Mouse (Mus musculus) liver, embryonic 16.5 days (tissue): ENCODE results near the gene Ankrd23. TPM values are rescaled to one million over a fixed set of nuclear protein-coding genes. Genes with fewer than 3 reads are reported as not detected.

Experiments
- ATAC-seq: fragments of 200-750 bp; cut with Nextera tagmentation; 2 replicates; pipeline ENCODE4 v1.8.0; 2017; ENCODE audit warnings: low read depth, mild to moderate bottlenecking, moderate number of reproducible peaks, moderate library complexity
- H3K27ac ChIP-seq: fragments of 300-500 bp; sonication (generic); 2 replicates; pipeline ENCODE4 v1.5.1; 2014; ENCODE audit warnings: mild to moderate bottlenecking, low read length
- H3K27me3 ChIP-seq: fragments of 300-500 bp; sonication (generic); 2 replicates; pipeline ENCODE4 v1.6.1; 2014; ENCODE audit warnings: low read depth, low read length, mixed read lengths; ENCODE audit not compliant: control insufficient read depth, insufficient read depth
- H3K36me3 ChIP-seq: fragments of 300-500 bp; sonication (generic); 2 replicates; pipeline ENCODE4 v1.6.1; 2014; ENCODE audit warnings: mild to moderate bottlenecking; ENCODE audit not compliant: control insufficient read depth, insufficient read depth
- H3K4me1 ChIP-seq: fragments of 300-500 bp; sonication (generic); 2 replicates; pipeline ENCODE4 v1.6.1; 2014; ENCODE audit warnings: low read depth, low read length, mixed read lengths; ENCODE audit not compliant: control insufficient read depth
- H3K4me2 ChIP-seq: fragments of 300-500 bp; sonication (generic); 2 replicates; pipeline ENCODE4 v1.6.1; 2014; ENCODE audit warnings: low read depth, low read length, mixed read lengths
- H3K4me3 ChIP-seq: fragments of 300-500 bp; sonication (generic); 2 replicates; pipeline ENCODE4 v1.5.1; 2014; ENCODE audit warnings: low read depth, mild to moderate bottlenecking, low read length
- H3K9ac ChIP-seq: fragments of 300-500 bp; sonication (generic); 2 replicates; pipeline ENCODE4 v1.6.1; 2014; ENCODE audit warnings: low read depth, low read length
- H3K9me3 ChIP-seq: fragments of 300-500 bp; sonication (generic); replicated peaks from 2 replicates; pipeline ENCODE4 v1.6.1; 2016; ENCODE audit warnings: low read length; ENCODE audit not compliant: control insufficient read depth
- WGBS: fragments of 180-500 bp; shearing (Covaris S2); extraction: QIAGEN DNeasy Blood & Tissue Kit; methylation state at CpG from one replicate; pipeline ENCODE4 v1.1.7; 2014; ENCODE audit not compliant: insufficient replicate concordance; 5-methylcytosine and 5-hydroxymethylcytosine counted together
- polyA plus RNA-seq: library from polyadenylated mRNA; unstranded; fragments of >200 nt; fragmentation: Nextera tagmentation; extraction: Ambion mirVana; gene quantifications from 2 replicates; pipeline ENCODE4 v1.2.1, GENCODE M21; 2015

Ankrd23 gene
- polyA plus RNA-seq, 1 experiment from 2014 or later: 4.3 TPM

DNA sequence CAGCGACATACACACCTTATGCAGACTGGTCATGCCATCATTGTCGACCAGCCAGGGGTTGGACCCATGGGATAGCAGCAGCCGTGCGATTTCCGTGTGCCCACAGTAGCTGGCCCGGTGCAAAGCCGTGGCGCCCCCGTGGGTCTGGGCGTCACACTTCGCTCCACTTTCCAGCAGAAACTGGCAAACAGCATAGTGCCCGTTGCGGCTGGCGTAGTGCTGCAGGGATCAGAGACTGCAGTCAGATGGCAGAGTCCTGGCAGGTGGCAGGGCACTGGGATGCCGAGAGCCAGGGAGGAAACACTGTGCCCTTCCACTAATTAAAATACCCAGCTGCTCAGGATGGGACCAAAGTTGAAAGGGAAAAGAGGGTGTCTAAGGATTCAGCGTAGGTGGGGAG is 5.2 kb upstream of the Ankrd23 start:
- WGBS: 81% methylated on average over 16 of the region's 16 CpGs
- H3K4me1 ChIP-seq: peaks cover 11% of the 10 kb centered on the region
- H3K4me3 ChIP-seq: no peak overlapping the region
- no peaks in the 10 kb centered on the region for H3K27me3 ChIP-seq
- H3K27ac ChIP-seq: no peak overlapping the region
- ATAC-seq: no peak
- no peak overlapping the region for H3K9ac ChIP-seq
- H3K9me3 ChIP-seq: no peaks in the 10 kb centered on the region
- H3K4me2 ChIP-seq: no peak overlapping the region
- H3K36me3 ChIP-seq: peaks cover 9% of the 10 kb centered on the region; the same call in 1 of the 2 replicates

DNA sequence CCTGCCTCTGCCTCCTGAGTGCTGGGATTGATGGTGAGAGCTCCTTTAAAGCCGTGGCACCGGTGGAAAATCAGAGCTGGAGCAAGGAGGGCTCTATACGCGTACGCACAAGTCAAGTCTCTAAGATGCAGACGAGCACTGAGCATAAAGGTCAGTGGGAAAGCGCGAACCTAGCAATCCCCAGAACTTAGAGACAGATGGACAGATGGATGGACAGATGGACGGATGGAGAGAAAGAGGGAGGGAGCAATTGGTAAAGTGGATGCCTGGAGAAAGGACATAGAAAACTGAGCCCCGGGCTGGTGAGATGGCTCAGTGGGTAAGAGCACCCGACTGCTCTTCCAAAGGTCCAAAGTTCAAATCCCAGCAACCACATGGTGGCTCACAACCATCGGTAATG is 4.1 kb upstream of the Ankrd23 start:
- ATAC-seq: no peak
- Histone ChIP-seq H3K9me3 (no peaks in the 10 kb centered on the region), H3K4me1 (peaks cover 4% of the 10 kb centered on the region), H3K36me3 (peaks cover 9% of the 10 kb centered on the region; the same call in 1 of the 2 replicates), H3K27me3 (no peaks in the 10 kb centered on the region), H3K4me3 (no peak overlapping the region), H3K9ac (no peak overlapping the region), H3K27ac (no peak overlapping the region), H3K4me2 (no peak overlapping the region)
- 79% methylated on average over 12 of the region's 12 CpGs for WGBS

DNA sequence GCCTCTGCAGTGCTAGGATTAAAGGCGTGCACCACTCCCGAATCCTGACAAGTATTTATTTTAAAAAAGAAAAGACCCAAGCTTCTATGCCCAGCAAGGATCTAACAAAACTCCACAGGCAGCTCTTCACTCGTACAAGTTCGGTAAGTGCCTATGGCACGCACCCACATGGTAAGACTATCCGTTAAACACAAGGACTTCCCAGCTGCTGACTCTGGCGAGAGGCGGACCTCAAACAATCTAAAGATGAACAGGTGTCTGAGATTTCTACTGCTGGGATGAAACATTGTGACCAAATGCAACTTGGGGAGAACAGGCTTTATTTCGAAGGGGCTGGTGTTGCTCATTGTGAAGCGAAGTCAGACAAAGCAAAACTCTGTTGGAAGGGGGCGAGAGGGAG is 3.4 kb upstream of the Ankrd23 start:
- no peak overlapping the region for H3K27ac ChIP-seq
- 80% methylated on average over 11 of the region's 11 CpGs for WGBS
- no peaks in the 10 kb centered on the region for H3K27me3 ChIP-seq
- H3K4me1 ChIP-seq: no peaks in the 10 kb centered on the region; the same call in 1 of the 2 replicates
- H3K9me3 ChIP-seq: no peaks in the 10 kb centered on the region
- no peak overlapping the region for H3K4me3 ChIP-seq
- ATAC-seq: no peak
- no peak overlapping the region for H3K4me2 ChIP-seq
- no peak overlapping the region for H3K9ac ChIP-seq
- H3K36me3 ChIP-seq: peaks cover 9% of the 10 kb centered on the region; the same call in 1 of the 2 replicates

DNA sequence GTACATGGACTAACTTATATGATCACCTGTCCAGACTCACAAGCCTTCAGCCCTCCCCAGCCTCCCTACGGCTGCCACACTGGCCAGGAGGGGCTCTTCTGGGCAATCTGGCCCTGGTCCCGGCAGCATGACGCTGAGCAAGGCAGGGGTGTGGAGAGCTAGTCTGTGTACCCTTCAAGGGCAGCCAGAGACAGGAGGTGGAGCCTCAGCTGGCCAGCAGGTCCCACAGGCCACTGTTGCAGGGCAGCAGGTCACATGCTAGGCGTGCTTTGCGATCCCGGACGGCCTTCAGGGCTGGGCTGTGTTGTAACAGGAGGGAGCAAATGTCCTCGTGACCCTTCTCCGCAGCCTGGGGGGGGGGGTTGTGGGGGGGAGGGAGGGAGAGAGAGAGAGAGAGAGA is 2.5 kb upstream of the Ankrd23 start, which contains the start of gene Gm42417:
TSS of gene Gm42417 (minus strand) at position 244 of the 400 bp plus-strand sequence.
- Histone ChIP-seq H3K9ac (no peak within 1 kb of the TSS), H3K9me3 (no peaks in the 10 kb centered on the region), H3K4me1 (no peaks in the 10 kb centered on the region; the same call in 1 of the 2 replicates), H3K27me3 (no peaks in the 10 kb centered on the region), H3K36me3 (peaks cover 9% of the 10 kb centered on the region; the same call in 1 of the 2 replicates), H3K4me3 (no peak within 1 kb of the TSS), H3K27ac (peak within 1 kb of the TSS; percentile 10; the same call in 1 of the 2 replicates), H3K4me2 (no peak within 1 kb of the TSS)
- ATAC-seq: peak; percentile 97
- WGBS: 57% methylated on average over 9 of the region's 9 CpGs

DNA sequence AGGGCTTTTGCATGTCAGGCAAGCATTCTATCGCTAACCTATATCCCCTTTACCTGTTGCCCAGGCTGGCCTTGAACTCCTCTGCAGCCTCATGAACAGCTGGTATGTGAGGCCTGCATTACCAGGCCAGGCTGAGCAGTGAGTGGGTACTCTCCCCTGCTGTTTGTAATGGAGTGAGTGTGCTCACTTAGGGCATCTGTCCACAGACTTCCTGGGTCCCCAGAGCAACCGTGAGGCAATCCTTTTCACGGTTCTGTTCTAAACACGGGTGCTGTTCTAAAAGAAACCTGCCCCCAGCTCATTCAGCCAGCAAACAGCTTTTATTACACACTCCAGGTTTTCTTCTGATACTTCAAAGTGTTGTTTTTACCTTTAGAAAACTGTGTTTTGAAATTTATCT is 2.0 kb upstream of the Ankrd23 start:
- H3K36me3 ChIP-seq: peaks cover 9% of the 10 kb centered on the region; the same call in 1 of the 2 replicates
- H3K4me2 ChIP-seq: no peak overlapping the region
- H3K27me3 ChIP-seq: no peaks in the 10 kb centered on the region
- 66% methylated on average over 4 of the region's 4 CpGs for WGBS
- peak overlapping the region; percentile 10; the same call in 1 of the 2 replicates for H3K27ac ChIP-seq
- H3K4me3 ChIP-seq: no peak overlapping the region
- H3K9ac ChIP-seq: no peak overlapping the region
- ATAC-seq: no peak
- H3K4me1 ChIP-seq: no peaks in the 10 kb centered on the region; the same call in 1 of the 2 replicates
- no peaks in the 10 kb centered on the region for H3K9me3 ChIP-seq

DNA sequence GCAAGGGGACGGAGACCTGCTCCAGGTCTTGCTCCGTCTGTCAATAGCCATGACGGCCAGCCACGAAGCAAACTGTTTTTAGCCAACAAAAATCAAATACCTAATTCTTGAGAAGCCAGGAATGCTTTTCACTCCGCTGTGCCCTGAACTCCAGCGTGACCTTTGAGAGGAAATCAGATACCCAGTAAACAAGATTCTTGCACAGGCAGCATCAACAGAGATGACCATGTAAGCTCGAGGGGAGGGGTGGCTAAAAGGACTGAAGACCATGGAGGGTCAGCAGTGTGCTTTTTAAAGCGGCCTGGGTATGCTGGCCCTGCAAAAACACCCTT is 320 bp downstream of the Ankrd23 start:
- H3K36me3 ChIP-seq: 0 out of 2 replicates have a peak, but pooled peaks cover 1% of the 10 kb centered on the region
- ATAC-seq: no peak
- no peaks in the 10 kb centered on the region for H3K9me3 ChIP-seq
- H3K4me2 ChIP-seq: no peak overlapping the region
- H3K4me3 ChIP-seq: no peak overlapping the region
- H3K9ac ChIP-seq: no peak overlapping the region
- no peak overlapping the region for H3K27ac ChIP-seq
- H3K27me3 ChIP-seq: no peaks in the 10 kb centered on the region
- 69% methylated on average over 8 of the region's 8 CpGs for WGBS
- H3K4me1 ChIP-seq: no peaks in the 10 kb centered on the region; the same call in 1 of the 2 replicates

DNA sequence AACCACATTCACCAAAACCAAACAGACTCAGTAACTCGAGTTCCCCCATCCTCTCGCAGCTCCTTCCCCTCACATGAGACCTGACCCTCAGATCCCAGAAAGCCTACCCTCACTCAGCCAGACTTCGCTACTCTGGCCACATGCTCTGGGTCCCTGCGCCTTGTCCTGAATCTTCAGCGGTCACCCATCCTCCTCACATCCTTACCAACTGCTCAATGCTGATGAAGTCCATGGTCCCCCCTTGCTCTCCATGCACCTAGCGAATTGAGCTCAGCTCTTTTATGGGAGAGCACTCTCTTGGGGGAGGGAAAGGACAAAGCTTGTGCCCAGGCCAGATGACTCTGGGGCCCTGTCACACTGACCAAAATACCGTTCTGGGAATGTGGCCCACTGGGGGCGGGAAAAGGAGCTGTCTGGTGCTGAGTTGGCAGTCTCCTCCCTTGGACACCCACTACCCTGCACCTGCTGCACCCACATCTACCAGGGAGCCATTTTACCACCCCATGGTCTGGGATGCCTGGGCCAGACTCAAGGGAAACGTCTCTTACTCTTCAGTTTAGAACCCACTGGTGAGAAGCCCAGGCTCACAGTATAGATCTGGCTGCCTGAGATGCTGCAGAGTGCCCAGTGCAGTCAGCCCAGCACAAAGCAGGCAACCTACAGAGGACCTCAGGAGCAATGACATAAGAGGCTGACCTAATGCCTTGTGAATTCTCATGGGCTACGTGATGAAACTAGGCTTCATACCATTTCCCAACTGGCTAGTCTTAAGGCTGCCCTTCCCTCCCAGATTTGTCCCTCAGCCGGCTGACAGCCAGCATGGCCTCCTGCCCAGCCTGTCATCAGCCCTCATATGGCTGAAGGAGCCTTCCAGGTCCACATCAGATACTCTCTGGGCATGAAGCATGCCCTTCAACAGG is 946 bp downstream of the Ankrd23 start:
- WGBS: 76% methylated on average over 11 of the region's 11 CpGs
- H3K27ac ChIP-seq: no peak overlapping the region
- no peak overlapping the region for H3K4me3 ChIP-seq
- no peak overlapping the region for H3K4me2 ChIP-seq
- no peak overlapping the region for H3K9ac ChIP-seq
- no peak for ATAC-seq
- no peaks in the 10 kb centered on the region for H3K27me3 ChIP-seq
- H3K9me3 ChIP-seq: no peaks in the 10 kb centered on the region
- H3K4me1 ChIP-seq: no peaks in the 10 kb centered on the region; the same call in 1 of the 2 replicates
- no peaks in the 10 kb centered on the region for H3K36me3 ChIP-seq

DNA sequence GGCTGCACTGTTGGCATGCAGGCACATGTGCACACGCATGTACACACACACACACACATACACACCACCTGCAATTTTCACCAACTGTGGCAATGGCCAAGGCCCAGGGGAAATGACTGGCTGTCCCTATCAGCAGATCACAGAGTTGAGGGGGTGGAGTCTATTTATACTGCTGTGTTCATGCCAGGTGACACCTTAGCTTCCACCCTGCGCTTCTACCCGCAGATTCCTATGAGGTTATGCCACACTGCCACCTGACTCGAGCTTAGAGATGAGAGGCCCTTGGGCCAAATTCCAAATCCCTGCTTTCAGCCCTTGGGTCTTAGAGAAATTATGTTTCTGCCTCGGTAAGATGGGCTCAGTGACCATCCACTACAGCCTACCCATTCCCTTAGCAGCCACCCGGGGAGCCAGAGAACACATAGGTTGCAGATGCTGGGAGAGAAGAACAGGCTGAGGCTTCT is 2.1 kb downstream of the Ankrd23 start:
- Histone ChIP-seq H3K36me3 (no peaks in the 10 kb centered on the region), H3K4me3 (no peak overlapping the region), H3K4me2 (no peak overlapping the region), H3K9me3 (no peaks in the 10 kb centered on the region), H3K9ac (no peak overlapping the region), H3K27me3 (no peaks in the 10 kb centered on the region), H3K4me1 (no peaks in the 10 kb centered on the region; the same call in 1 of the 2 replicates), H3K27ac (no peak overlapping the region)
- no peak for ATAC-seq
- WGBS: 53% methylated on average over 6 of the region's 6 CpGs

DNA sequence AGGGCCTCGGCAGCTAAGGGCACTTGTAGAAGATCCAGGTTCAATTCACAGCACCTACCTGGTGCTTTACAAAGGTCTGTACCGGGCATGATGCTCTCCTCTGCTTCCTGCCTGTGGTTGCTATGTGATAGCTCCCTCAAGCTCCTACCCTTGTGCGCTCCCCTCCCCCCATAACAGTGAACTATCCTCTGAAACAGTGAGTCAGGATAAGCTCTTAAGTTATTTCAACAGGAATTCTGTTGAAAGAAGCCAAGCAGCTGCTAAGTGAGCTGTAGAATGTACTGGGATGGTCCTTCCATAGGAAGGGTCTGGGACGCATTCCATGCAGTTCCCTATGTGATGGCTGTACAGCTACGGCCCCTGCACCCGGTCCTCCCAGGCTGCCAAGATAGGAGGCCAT is 3.1 kb downstream of the Ankrd23 start:
- Histone ChIP-seq H3K36me3 (no peaks in the 10 kb centered on the region), H3K27me3 (no peaks in the 10 kb centered on the region), H3K4me3 (no peak overlapping the region), H3K4me1 (no peaks in the 10 kb centered on the region; the same call in none of the 2 replicates), H3K9ac (no peak overlapping the region), H3K27ac (no peak overlapping the region), H3K9me3 (no peaks in the 10 kb centered on the region), H3K4me2 (no peak overlapping the region)
- WGBS: 77% methylated on average over 6 of the region's 6 CpGs
- ATAC-seq: no peak
